Mouse (Mus musculus) CH12.LX (cell line): ENCODE results near the gene Sema7a. TPM values are rescaled to one million over a fixed set of nuclear protein-coding genes. Genes with fewer than 3 reads are reported as not detected.
A peak's percentile ranks its signal among the peaks of the same experiment; 100 is the strongest.

Experiments used
- DNase-seq: peaks from one replicate; pipeline ENCODE4 v3.0.0-alpha.2; 2013; ENCODE audit errors: extremely low read depth
- H3K27ac ChIP-seq: 2 replicates; pipeline ENCODE4 v1.5.1; 2012; ENCODE audit warnings: low read depth, mild to moderate bottlenecking, control low read depth, moderate library complexity; ENCODE audit not compliant: insufficient read depth
- H3K27me3 ChIP-seq: replicated peaks from 2 replicates; pipeline ENCODE3; 2012; ENCODE audit warnings: inconsistent platforms
- H3K36me3 ChIP-seq, 2 experiments: replicated peaks in 1 of 2; 2 replicates each; pipeline versions ENCODE3 to v1.6.1; 2012; ENCODE audit warnings: inconsistent platforms in 1 of 2, low read length in 1 of 2, mild to moderate bottlenecking in 1 of 2, mixed read lengths in 1 of 2, moderate library complexity in 1 of 2; ENCODE audit not compliant: control insufficient read depth in 1 of 2, insufficient read depth in 1 of 2
- H3K4me1 ChIP-seq, 2 experiments: 2 replicates each; pipeline ENCODE4 v1.6.1; 2012; ENCODE audit warnings: inconsistent platforms in 1 of 2, moderate library complexity in 1 of 2; ENCODE audit not compliant: insufficient read depth in 2 of 2, control insufficient read depth in 1 of 2
- H3K4me2 ChIP-seq: 2 replicates; pipeline ENCODE4 v1.6.1; 2012; ENCODE audit warnings: low read depth, mild to moderate bottlenecking, control low read depth; ENCODE audit not compliant: poor library complexity, insufficient read depth, severe bottlenecking
- H3K4me3 ChIP-seq, 3 experiments: fragments of 150-350 bp in 1 of 3; sonication (generic) in 1 of 3; replicated peaks in 1 of 3; 2 replicates each; pipeline versions ENCODE3 to v1.5.1; 2011 to 2012; ENCODE audit warnings: low read depth in 2 of 3, low read length in 2 of 3, mild to moderate bottlenecking in 2 of 3, moderate library complexity in 2 of 3, control low read depth in 1 of 3, improper control_type of control experiment in 1 of 3, inconsistent platforms in 1 of 3, mixed read lengths in 1 of 3; ENCODE audit not compliant: poor library complexity in 1 of 3
- H3K79me2 ChIP-seq: replicated peaks from 2 replicates; pipeline ENCODE4 v1.6.1; 2012; ENCODE audit warnings: mild to moderate bottlenecking, moderate library complexity; ENCODE audit not compliant: control insufficient read depth, poor library complexity, insufficient read depth, severe bottlenecking; ENCODE audit errors: extremely low read depth
- H3K9ac ChIP-seq: 2 replicates; pipeline ENCODE4 v1.6.1; 2012; ENCODE audit warnings: low read depth, mild to moderate bottlenecking, control low read depth, moderate library complexity; ENCODE audit not compliant: insufficient read depth
- H3K9me3 ChIP-seq: replicated peaks from 2 replicates; pipeline ENCODE3; 2012; ENCODE audit warnings: low read length, inconsistent platforms, mixed read lengths
- EP300 ChIP-seq: IDR thresholded peaks from 2 replicates; pipeline ENCODE4 v1.6.1; 2011; ENCODE audit warnings: low read length, improper control_type of control experiment
- ETS1 ChIP-seq: conservative IDR thresholded peaks from 2 replicates; pipeline ENCODE4 v1.6.1; 2012; ENCODE audit warnings: low read depth, mild to moderate bottlenecking, inconsistent platforms, low read length, improper control_type of control experiment, moderate library complexity
- HCFC1 ChIP-seq: IDR thresholded peaks from 2 replicates; pipeline ENCODE4 v1.6.1; 2012; ENCODE audit warnings: low read depth, mild to moderate bottlenecking, inconsistent platforms, low read length, improper control_type of control experiment
- IRF4 ChIP-seq: IDR thresholded peaks from 2 replicates; pipeline ENCODE4 v1.6.1; 2014; ENCODE audit warnings: low read depth, mild to moderate bottlenecking, inconsistent platforms, low read length, improper control_type of control experiment
- JUN ChIP-seq: IDR thresholded peaks from 2 replicates; pipeline ENCODE4 v1.6.1; 2011; ENCODE audit warnings: low read depth, mild to moderate bottlenecking, low read length, improper control_type of control experiment, moderate library complexity; ENCODE audit not compliant: insufficient read depth
- JUND ChIP-seq: conservative IDR thresholded peaks from 2 replicates; pipeline ENCODE4 v1.6.1; 2011; ENCODE audit warnings: low read depth, low read length, improper control_type of control experiment
- KAT2A ChIP-seq: IDR thresholded peaks from 2 replicates; pipeline ENCODE4 v1.6.1; 2012; ENCODE audit warnings: low read length, improper control_type of control experiment, inconsistent platforms; ENCODE audit not compliant: insufficient replicate concordance
- MAFK ChIP-seq: IDR thresholded peaks from 2 replicates; pipeline ENCODE4 v1.6.1; 2011; ENCODE audit warnings: low read length, improper control_type of control experiment; ENCODE audit not compliant: insufficient replicate concordance
- MAZ ChIP-seq: IDR thresholded peaks from 2 replicates; pipeline ENCODE4 v1.6.1; 2012; ENCODE audit warnings: low read depth, mild to moderate bottlenecking, inconsistent platforms, low read length, improper control_type of control experiment, moderate library complexity
- MEF2A ChIP-seq: IDR thresholded peaks from 2 replicates; pipeline ENCODE4 v1.6.1; 2014; ENCODE audit warnings: low read depth, mild to moderate bottlenecking, inconsistent platforms, low read length, improper control_type of control experiment, borderline replicate concordance
- MXI1 ChIP-seq: IDR thresholded peaks from 2 replicates; pipeline ENCODE4 v1.6.1; 2011; ENCODE audit warnings: mild to moderate bottlenecking, low read depth, low read length, improper control_type of control experiment
- NRF1 ChIP-seq: IDR thresholded peaks from 2 replicates; pipeline ENCODE4 v1.6.1; 2014; ENCODE audit warnings: low read depth, mild to moderate bottlenecking, inconsistent platforms, low read length, improper control_type of control experiment, moderate library complexity
- POLR2A ChIP-seq: IDR thresholded peaks from 2 replicates; pipeline ENCODE4 v1.6.1; 2011; ENCODE audit warnings: low read depth, mild to moderate bottlenecking, improper control_type of control experiment, low read length
- POLR2AphosphoS2 ChIP-seq: IDR thresholded peaks from 2 replicates; pipeline ENCODE4 v1.6.1; 2011; ENCODE audit warnings: low read depth, low read length, improper control_type of control experiment
- SIN3A ChIP-seq: IDR thresholded peaks from 2 replicates; pipeline ENCODE4 v1.6.1; 2012; ENCODE audit warnings: low read length, improper control_type of control experiment, inconsistent platforms
- SMC3 ChIP-seq: IDR thresholded peaks from 2 replicates; pipeline ENCODE4 v1.6.1; 2011; ENCODE audit warnings: low read depth, low read length, improper control_type of control experiment
- TBP ChIP-seq: conservative IDR thresholded peaks from 2 replicates; pipeline ENCODE4 v1.6.1; 2011; ENCODE audit warnings: low read depth, low read length, improper control_type of control experiment
- TCF12 ChIP-seq: IDR thresholded peaks from 2 replicates; pipeline ENCODE4 v1.6.1; 2014; ENCODE audit warnings: low read depth, mild to moderate bottlenecking, inconsistent platforms, low read length, improper control_type of control experiment
- UBTF ChIP-seq: IDR thresholded peaks from 2 replicates; pipeline ENCODE4 v1.6.1; 2012; ENCODE audit warnings: low read depth, mild to moderate bottlenecking, inconsistent platforms, low read length, improper control_type of control experiment, moderate library complexity
- USF1 ChIP-seq: IDR thresholded peaks from 2 replicates; pipeline ENCODE4 v1.6.1; 2014; ENCODE audit warnings: low read depth, mild to moderate bottlenecking, inconsistent platforms, low read length, improper control_type of control experiment
- ZC3H11A ChIP-seq: IDR thresholded peaks from 2 replicates; pipeline ENCODE4 v1.6.1; 2012; ENCODE audit warnings: low read depth, mild to moderate bottlenecking, inconsistent platforms, low read length, improper control_type of control experiment
- ZKSCAN1 ChIP-seq: IDR thresholded peaks from 2 replicates; pipeline ENCODE4 v1.6.1; 2012; ENCODE audit warnings: low read depth, inconsistent platforms, low read length, improper control_type of control experiment, borderline replicate concordance
- dilution Hi-C: fragments of 300-500 bp; cut with MboI; formaldehyde crosslinking; loops from 2 replicates; pipeline ENCODE4 v1.14.3; 2020; ENCODE audit warnings: low sequenced_read_pairs; ENCODE audit not compliant: extremely low pct_unique_long_range_greater_than_20kb, extremely low pct_ligation_motif_present
- in situ Hi-C: fragments of 300-500 bp; cut with MboI; formaldehyde crosslinking; loops from 3 replicates; pipeline ENCODE4 v1.14.3; 2019; ENCODE audit warnings: low sequenced_read_pairs, low pct_ligation_motif_present, low pct_unique_long_range_greater_than_20kb, mixed read lengths
- polyA plus RNA-seq: library from polyadenylated mRNA; unstranded; fragments of >175 nt; gene quantifications from 2 replicates; pipeline ENCODE4 v1.2.1, GENCODE M21; 2012; ENCODE audit warnings: low read depth; ENCODE audit not compliant: insufficient read length
- total RNA-seq, 2 experiments: library from RNA; depleted of rRNA; stranded (reverse); fragments of 300-350 nt in 1 of 2; fragments of >200 nt in 1 of 2; gene quantifications; 2 replicates each; pipeline ENCODE4 v1.2.3; 2012 to 2014

Sema7a gene
- total and polyA plus RNA-seq, 3 experiments, result 88.6 to 181 (median 89.4) TPM

DNA sequence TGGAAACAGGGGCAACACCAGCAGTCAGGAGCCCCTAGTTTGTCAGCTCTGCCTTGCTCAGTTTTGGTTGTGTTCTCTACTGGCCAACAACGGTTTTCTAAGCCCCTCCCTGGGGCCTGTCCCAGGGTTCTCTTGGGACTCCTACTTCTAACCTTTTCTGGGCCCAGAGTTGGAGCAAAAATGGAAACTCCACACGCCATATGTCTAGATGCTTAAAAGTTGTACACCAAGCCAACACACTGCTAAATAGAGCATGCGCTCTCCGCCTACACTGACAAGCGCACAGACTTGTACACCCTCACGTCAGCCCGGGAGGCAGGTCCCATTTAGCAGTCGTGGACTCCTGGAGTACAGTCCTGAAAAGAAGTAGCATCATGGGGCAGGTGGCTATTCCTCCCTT is 45.4 kb downstream of the Sema7a start (continued):
- TF ChIP-seq HCFC1, result no peak
- no peak for TF ChIP-seq SIN3A
- TF ChIP-seq ZC3H11A, result no peak
- no peak for TF ChIP-seq KAT2A
- TF ChIP-seq MAZ, result no peak
- TF ChIP-seq SMC3, result no peak
- TF ChIP-seq POLR2AphosphoS2, result no peak

DNA sequence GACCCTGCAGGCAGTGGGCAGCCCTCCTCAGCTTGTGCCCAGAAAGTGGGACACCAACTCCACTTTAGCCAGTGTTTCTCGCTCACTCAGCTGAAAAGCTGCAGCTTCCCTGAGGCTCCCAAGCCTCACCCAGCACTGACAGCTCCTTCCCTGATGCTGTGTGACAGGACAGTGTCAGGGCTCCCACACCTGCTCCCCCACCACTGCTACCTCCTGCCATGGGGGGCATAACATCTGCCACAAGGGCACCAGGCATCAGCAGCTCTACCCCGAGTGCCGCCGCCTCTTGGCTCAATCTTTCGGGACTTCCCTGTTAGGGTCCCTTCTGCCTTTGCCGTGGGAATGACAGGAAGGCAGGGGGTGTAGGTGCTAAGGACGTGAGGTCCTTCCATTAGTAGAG is 46.4 kb downstream of the Sema7a start:
- in situ Hi-C loops (no loop called here), dilution Hi-C loops (no loop called here)
- Histone ChIP-seq H3K9me3 (peaks cover 4% of the 10 kb centered on the region), H3K4me2 (no peak overlapping the region), H3K27me3 (no peaks in the 10 kb centered on the region), H3K79me2 (0 out of 2 replicates have a peak, but pooled peaks cover 3% of the 10 kb centered on the region), H3K36me3 (no peaks in the 10 kb centered on the region), H3K4me1 (peaks cover 56 to 68% of the 10 kb centered on the region in 2 experiments), H3K4me3 (no peak overlapping the region), H3K9ac (no peak overlapping the region), H3K27ac (peak overlapping the region; percentile 75; the same call in 1 of the 2 replicates)
- TF ChIP-seq EP300, result no peak
- TF ChIP-seq ZKSCAN1, result no peak
- TF ChIP-seq MAFK, result no peak
- no peak for TF ChIP-seq TCF12
- TF ChIP-seq SIN3A, result no peak
- no peak for TF ChIP-seq JUN
- TF ChIP-seq ETS1, result no peak
- no peak for TF ChIP-seq TBP
- no peak for TF ChIP-seq JUND
- TF ChIP-seq SMC3, result no peak
- TF ChIP-seq POLR2A, result no peak
- TF ChIP-seq IRF4, result no peak
- TF ChIP-seq MXI1, result no peak
- no peak for TF ChIP-seq UBTF
- TF ChIP-seq ZC3H11A, result no peak
- TF ChIP-seq NRF1, result no peak
- no peak for TF ChIP-seq MEF2A
- TF ChIP-seq USF1, result no peak
- no peak for DNase-seq
